Mouse (Mus musculus): Measurements from ENCODE around the gene Rptor.

- TF ChIP-seq CTCF (IDR thresholded peaks at IDR 0.05; ENCODE audit: borderline replicate concordance, insufficient read depth, low read depth, low read length) = no peak
- no peak for TF ChIP-seq POLR2A (IDR thresholded peaks at IDR 0.05; ENCODE audit: borderline replicate concordance, insufficient read depth, low read length)
Observed at GRCm38 (mm10) chr11:119863421-119863821, 260.7 kb downstream of the Rptor start.
